Mouse (Mus musculus) lung, embryonic 16.5 days (tissue): ENCODE measurements at regions not wholly inside any gene's neighbourhood (a gene's known extent, or its start where the extent isn't known, plus 50 kb on each side); places are given as distances from the start of the nearest gene placed in this dataset.

ENCODE experiments used
- ATAC-seq: fragments of 200-750 bp; cut with Nextera tagmentation; 2 replicates; pipeline ENCODE4 v1.8.0; 2017; ENCODE audit warnings: low read depth, mild to moderate bottlenecking, moderate library complexity
- H3K27ac ChIP-seq: fragments of 300-500 bp; sonication (generic); 2 replicates; pipeline ENCODE4 v1.5.1; 2014; ENCODE audit warnings: mild to moderate bottlenecking, control low read depth, low read length
- H3K27me3 ChIP-seq: fragments of 300-500 bp; sonication (generic); 2 replicates; pipeline ENCODE4 v1.6.1; 2014; ENCODE audit warnings: low read depth, low read length, mixed read lengths; ENCODE audit not compliant: control insufficient read depth, insufficient read depth
- H3K36me3 ChIP-seq: fragments of 300-500 bp; sonication (generic); 2 replicates; pipeline ENCODE4 v1.6.1; 2014; ENCODE audit warnings: low read length; ENCODE audit not compliant: control insufficient read depth, insufficient read depth
- H3K4me1 ChIP-seq: fragments of 300-500 bp; sonication (generic); replicated peaks from 2 replicates; pipeline ENCODE4 v1.6.1; 2014; ENCODE audit warnings: low read length, mixed read lengths; ENCODE audit not compliant: control insufficient read depth, insufficient read depth
- H3K4me2 ChIP-seq: fragments of 300-500 bp; sonication (generic); 2 replicates; pipeline ENCODE4 v1.6.1; 2014; ENCODE audit warnings: low read depth, low read length, control low read depth
- H3K4me3 ChIP-seq: fragments of 300-500 bp; sonication (generic); 2 replicates; pipeline ENCODE4 v1.5.1; 2014; ENCODE audit warnings: mild to moderate bottlenecking, low read length, control low read depth
- H3K9ac ChIP-seq: fragments of 300-500 bp; sonication (generic); 2 replicates; pipeline ENCODE4 v1.6.1; 2014; ENCODE audit warnings: low read length, control low read depth
- H3K9me3 ChIP-seq: fragments of 300-500 bp; sonication (generic); 2 replicates; pipeline ENCODE4 v1.6.1; 2016; ENCODE audit warnings: low read length; ENCODE audit not compliant: control insufficient read depth
- WGBS: fragments of 180-500 bp; shearing (Covaris S2); extraction: QIAGEN DNeasy Blood & Tissue Kit; methylation state at CpG from one replicate; pipeline ENCODE4 v1.1.7; 2014; 5-methylcytosine and 5-hydroxymethylcytosine counted together

GRCm38 (mm10) chr4:53915326-53915725, 89.5 kb downstream of the Tmem38b start:
- Histone ChIP-seq H3K36me3 (no peaks in the 10 kb centered on the region), H3K9me3 (no peaks in the 10 kb centered on the region), H3K4me2 (no peak overlapping the region), H3K4me1 (no peaks in the 10 kb centered on the region), H3K27ac (no peak overlapping the region), H3K4me3 (no peak overlapping the region), H3K27me3 (no peaks in the 10 kb centered on the region), H3K9ac (no peak overlapping the region)
- ATAC-seq, result no peak

GRCm38 (mm10) chr4:53919188-53919587, 93.3 kb downstream of the Tmem38b start:
- ATAC-seq, result peak; percentile 38; the same call in 1 of the 2 replicates
- no peak overlapping the region for H3K4me2 ChIP-seq
- H3K27me3 ChIP-seq, result no peaks in the 10 kb centered on the region
- H3K27ac ChIP-seq, result no peak overlapping the region
- H3K4me1 ChIP-seq, result no peaks in the 10 kb centered on the region
- H3K36me3 ChIP-seq, result no peaks in the 10 kb centered on the region
- no peak overlapping the region for H3K9ac ChIP-seq
- H3K4me3 ChIP-seq, result no peak overlapping the region
- no peaks in the 10 kb centered on the region for H3K9me3 ChIP-seq

GRCm38 (mm10) chr4:53920587-53920986, 94.7 kb downstream of the Tmem38b start:
- no peaks in the 10 kb centered on the region for H3K27me3 ChIP-seq
- H3K4me2 ChIP-seq, result no peak overlapping the region
- no peak overlapping the region for H3K4me3 ChIP-seq
- ATAC-seq, result no peak
- no peak overlapping the region for H3K9ac ChIP-seq
- no peaks in the 10 kb centered on the region for H3K36me3 ChIP-seq
- no peaks in the 10 kb centered on the region for H3K4me1 ChIP-seq
- WGBS, result 55% methylated on average over 2 of the region's 2 CpGs
- no peak overlapping the region for H3K27ac ChIP-seq
- no peaks in the 10 kb centered on the region for H3K9me3 ChIP-seq

GRCm38 (mm10) chr4:53931068-53931467, 105.2 kb downstream of the Tmem38b start:
- Histone ChIP-seq H3K9ac (no peak overlapping the region), H3K27ac (no peak overlapping the region), H3K4me3 (no peak overlapping the region), H3K4me2 (no peak overlapping the region), H3K4me1 (0 out of 2 replicates have a peak, but pooled peaks cover 2% of the 10 kb centered on the region), H3K9me3 (no peaks in the 10 kb centered on the region), H3K27me3 (no peaks in the 10 kb centered on the region), H3K36me3 (no peaks in the 10 kb centered on the region)
- ATAC-seq, result peak; percentile 17; the same call in 1 of the 2 replicates
- 87% methylated on average over 3 of the region's 3 CpGs for WGBS

- H3K4me3 ChIP-seq, result peak overlapping the region; percentile 41
- H3K36me3 ChIP-seq, result no peaks in the 10 kb centered on the region
- H3K27me3 ChIP-seq, result no peaks in the 10 kb centered on the region
- peak overlapping the region; percentile 66 for H3K4me2 ChIP-seq
- peak; percentile 87 for ATAC-seq
- 0 out of 2 replicates have a peak, but pooled peaks cover 2% of the 10 kb centered on the region for H3K4me1 ChIP-seq
- no peak overlapping the region for H3K27ac ChIP-seq
- H3K9ac ChIP-seq, result peak overlapping the region; percentile 65
- no peaks in the 10 kb centered on the region for H3K9me3 ChIP-seq
- WGBS, result 11% methylated on average over 10 of the region's 10 CpGs
Measured at GRCm38 (mm10) chr4:53931499-53931898, 105.7 kb downstream of the Tmem38b start.

- Histone ChIP-seq H3K27ac (no peak overlapping the region), H3K27me3 (no peaks in the 10 kb centered on the region), H3K4me1 (0 out of 2 replicates have a peak, but pooled peaks cover 2% of the 10 kb centered on the region), H3K36me3 (no peaks in the 10 kb centered on the region), H3K4me3 (no peak overlapping the region), H3K9me3 (no peaks in the 10 kb centered on the region), H3K9ac (no peak overlapping the region), H3K4me2 (no peak overlapping the region)
- WGBS, result 52% methylated on average over 5 of the region's 5 CpGs
- ATAC-seq, result no peak
Measured at GRCm38 (mm10) chr4:53935306-53935705, 109.5 kb downstream of the Tmem38b start.

GRCm38 (mm10) chr4:53948736-53949135, 122.9 kb downstream of the Tmem38b start:
- H3K9me3 ChIP-seq, result no peaks in the 10 kb centered on the region
- no peak overlapping the region for H3K4me3 ChIP-seq
- H3K27me3 ChIP-seq, result no peaks in the 10 kb centered on the region
- H3K4me1 ChIP-seq, result peaks cover 12% of the 10 kb centered on the region
- no peaks in the 10 kb centered on the region for H3K36me3 ChIP-seq
- ATAC-seq, result no peak
- H3K9ac ChIP-seq, result no peak overlapping the region
- WGBS, result 75% methylated on average over 7 of the region's 7 CpGs
- H3K27ac ChIP-seq, result no peak overlapping the region
- no peak overlapping the region for H3K4me2 ChIP-seq

GRCm38 (mm10) chr4:53949164-53949563, 123.3 kb downstream of the Tmem38b start:
- peaks cover 12% of the 10 kb centered on the region for H3K4me1 ChIP-seq
- no peaks in the 10 kb centered on the region for H3K36me3 ChIP-seq
- H3K4me2 ChIP-seq, result no peak overlapping the region
- 78% methylated on average over 3 of the region's 3 CpGs for WGBS
- ATAC-seq, result no peak
- H3K9me3 ChIP-seq, result no peaks in the 10 kb centered on the region
- no peaks in the 10 kb centered on the region for H3K27me3 ChIP-seq
- no peak overlapping the region for H3K27ac ChIP-seq
- H3K4me3 ChIP-seq, result no peak overlapping the region
- no peak overlapping the region for H3K9ac ChIP-seq

GRCm38 (mm10) chr4:53950496-53950895, 124.7 kb downstream of the Tmem38b start:
- Histone ChIP-seq H3K9me3 (no peaks in the 10 kb centered on the region), H3K27me3 (no peaks in the 10 kb centered on the region), H3K4me2 (no peak overlapping the region), H3K4me3 (no peak overlapping the region), H3K9ac (no peak overlapping the region), H3K4me1 (peaks cover 12% of the 10 kb centered on the region), H3K27ac (no peak overlapping the region), H3K36me3 (no peaks in the 10 kb centered on the region)
- ATAC-seq, result no peak
- 54% methylated on average over 5 of the region's 6 CpGs for WGBS
